Mouse (Mus musculus): ENCODE measurements around the gene Igfn1. TPM values are rescaled to one million over a fixed set of nuclear protein-coding genes. Genes with fewer than 3 reads are reported as not detected.

Gene Igfn1
- polyA plus RNA-seq, 1 experiment from 2014 or later = 0.04 TPM

DNA sequence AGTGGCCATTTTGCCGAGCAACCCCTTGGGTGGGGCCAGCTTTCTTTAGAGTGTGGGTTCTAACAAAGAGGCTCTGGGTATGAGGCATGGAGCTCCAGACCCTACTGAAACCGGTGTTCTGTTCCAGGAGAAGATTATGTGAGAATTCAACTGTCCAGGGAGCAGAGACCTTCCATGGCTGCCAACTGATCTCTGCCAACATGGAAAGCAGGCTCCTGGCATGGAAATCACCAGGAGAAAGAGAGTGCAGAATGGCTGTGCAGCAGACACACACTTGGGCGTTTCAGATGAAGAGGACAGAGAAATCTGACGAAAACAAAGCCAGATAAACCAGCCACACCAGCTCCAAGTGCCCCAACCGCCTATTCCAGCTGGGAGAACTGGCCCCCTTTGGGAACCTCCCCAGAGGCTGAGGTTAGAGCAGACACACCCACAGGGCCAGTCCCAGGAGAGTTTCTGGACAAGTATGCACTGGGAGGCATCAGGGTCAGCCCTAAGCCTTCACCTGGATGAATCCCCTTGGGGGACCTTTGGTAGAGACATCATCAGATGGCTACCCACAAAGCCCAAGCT, 89.6 kb downstream of the Igfn1 start:
- Histone ChIP-seq H3K9ac (ENCODE audit: low read depth, low read length) (no peak overlapping the region), H3K9me3 (replicated peaks; ENCODE audit: control insufficient read depth, low read length) (no peaks in the 10 kb centered on the region), H3K4me3 (ENCODE audit: low read depth, low read length) (no peak overlapping the region), H3K36me3 (ENCODE audit: control insufficient read depth, insufficient read depth, low read length) (no peaks in the 10 kb centered on the region), H3K27ac (ENCODE audit: low read depth, low read length) (no peak overlapping the region), H3K4me1 (ENCODE audit: control insufficient read depth, insufficient read depth, low read length) (peaks cover 3% of the 10 kb centered on the region; the same call in 1 of the 2 replicates), H3K27me3 (ENCODE audit: control insufficient read depth, insufficient read depth, low read length) (peaks cover 70% of the 10 kb centered on the region), H3K4me2 (no peak overlapping the region)
- no peak for ATAC-seq (replicated peaks; ENCODE audit: insufficient number of reproducible peaks, low FRiP score, low TSS enrichment)
- WGBS (ENCODE audit: insufficient replicate concordance) = 31% methylated on average over 5 of the region's 5 CpGs

DNA sequence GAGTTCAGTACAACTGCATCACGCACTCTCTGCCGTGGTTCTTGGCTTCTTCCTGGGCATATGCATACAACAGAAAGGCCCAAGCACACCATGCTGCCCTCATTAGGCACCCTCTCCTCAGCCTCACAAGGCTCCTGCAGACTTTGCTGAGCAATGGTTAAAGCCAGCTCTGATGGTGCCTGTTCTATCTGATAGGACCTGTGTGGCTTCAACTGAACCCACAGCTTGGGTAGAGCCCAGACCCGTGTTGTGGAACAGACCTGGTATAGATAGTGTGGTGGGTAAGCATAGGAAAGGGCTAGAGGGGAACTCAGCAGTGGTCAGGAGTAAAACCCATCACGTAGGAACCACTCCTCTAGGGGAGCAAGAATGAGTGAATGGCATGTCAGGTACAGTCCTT, 92.5 kb downstream of the Igfn1 start:
- WGBS (ENCODE audit: insufficient replicate concordance) = 65% methylated on average over 4 of the region's 4 CpGs
- H3K9me3 ChIP-seq (replicated peaks; ENCODE audit: control insufficient read depth, low read length) = no peaks in the 10 kb centered on the region
- no peak overlapping the region for H3K27ac ChIP-seq (ENCODE audit: low read depth, low read length)
- ATAC-seq (replicated peaks; ENCODE audit: insufficient number of reproducible peaks, low FRiP score, low TSS enrichment) = no peak
- peaks cover under 1% of the 10 kb centered on the region; the same call in 1 of the 2 replicates for H3K4me1 ChIP-seq (ENCODE audit: control insufficient read depth, insufficient read depth, low read length)
- H3K27me3 ChIP-seq (ENCODE audit: control insufficient read depth, insufficient read depth, low read length) = peaks cover 57% of the 10 kb centered on the region
- no peak overlapping the region for H3K9ac ChIP-seq (ENCODE audit: low read depth, low read length)
- no peak overlapping the region for H3K4me2 ChIP-seq
- H3K4me3 ChIP-seq (ENCODE audit: low read depth, low read length) = no peak overlapping the region
- H3K36me3 ChIP-seq (ENCODE audit: control insufficient read depth, insufficient read depth, low read length) = no peaks in the 10 kb centered on the region

DNA sequence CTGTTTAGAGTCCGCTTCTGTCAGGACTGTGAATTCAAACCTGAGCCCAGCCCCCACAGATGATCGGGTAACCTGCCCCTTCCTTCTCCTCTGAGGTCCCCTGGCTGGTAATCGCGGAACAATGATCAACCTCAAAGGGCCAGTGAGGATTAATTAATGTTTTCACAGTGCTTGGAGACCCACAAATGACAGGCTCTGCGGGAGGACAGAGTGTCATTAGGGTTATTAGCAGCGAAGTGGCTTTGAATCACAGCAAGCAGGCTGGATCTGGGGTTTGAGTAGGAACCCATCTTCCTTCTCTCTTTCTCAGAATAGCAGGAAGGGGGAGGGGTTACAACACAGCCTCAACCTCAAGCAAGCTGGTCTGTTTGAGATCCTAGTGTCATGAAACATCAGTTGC, 96.8 kb downstream of the Igfn1 start:
- WGBS (ENCODE audit: insufficient replicate concordance) = 31% methylated on average over 6 of the region's 6 CpGs

DNA sequence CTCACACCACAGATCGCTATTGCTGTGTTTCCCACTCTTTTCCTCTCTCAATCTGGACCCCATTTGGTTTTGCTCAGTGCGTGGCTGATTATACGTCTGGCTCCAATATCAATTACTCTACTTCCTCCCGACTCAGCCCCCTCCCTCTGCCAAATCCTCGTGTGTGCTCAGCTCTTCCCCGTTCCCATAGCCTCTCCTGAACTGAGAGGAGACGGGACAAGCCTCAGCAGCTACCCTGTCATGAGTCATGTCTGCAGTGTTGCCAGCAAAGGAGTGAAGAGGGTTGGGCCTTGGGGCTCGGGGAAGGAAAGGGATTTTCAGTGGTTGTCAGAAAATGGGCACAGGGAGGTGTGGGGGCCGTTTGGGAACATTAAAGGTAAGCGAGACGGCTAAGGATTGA, 99.4 kb downstream of the Igfn1 start:
- H3K9me3 ChIP-seq (replicated peaks; ENCODE audit: control insufficient read depth, low read length) = no peaks in the 10 kb centered on the region
- H3K27ac ChIP-seq (ENCODE audit: low read depth, low read length) = no peak overlapping the region
- H3K4me2 ChIP-seq = no peak overlapping the region
- H3K4me3 ChIP-seq (ENCODE audit: low read depth, low read length) = no peak overlapping the region
- H3K36me3 ChIP-seq (ENCODE audit: control insufficient read depth, insufficient read depth, low read length) = no peaks in the 10 kb centered on the region
- WGBS (ENCODE audit: insufficient replicate concordance) = 64% methylated on average over 11 of the region's 11 CpGs
- no peaks in the 10 kb centered on the region for H3K4me1 ChIP-seq (ENCODE audit: control insufficient read depth, insufficient read depth, low read length)
- no peak overlapping the region for H3K9ac ChIP-seq (ENCODE audit: low read depth, low read length)
- H3K27me3 ChIP-seq (ENCODE audit: control insufficient read depth, insufficient read depth, low read length) = peaks cover 13% of the 10 kb centered on the region
- ATAC-seq (replicated peaks; ENCODE audit: insufficient number of reproducible peaks, low FRiP score, low TSS enrichment) = no peak

More for the DNA sequence above, 96.8 kb downstream of the Igfn1 start:
- Histone ChIP-seq H3K27ac (ENCODE audit: low read depth, low read length) (no peak overlapping the region), H3K4me2 (no peak overlapping the region), H3K36me3 (ENCODE audit: control insufficient read depth, insufficient read depth, low read length) (no peaks in the 10 kb centered on the region), H3K9me3 (replicated peaks; ENCODE audit: control insufficient read depth, low read length) (no peaks in the 10 kb centered on the region), H3K4me1 (ENCODE audit: control insufficient read depth, insufficient read depth, low read length) (no peaks in the 10 kb centered on the region), H3K27me3 (ENCODE audit: control insufficient read depth, insufficient read depth, low read length) (peaks cover 18% of the 10 kb centered on the region), H3K4me3 (ENCODE audit: low read depth, low read length) (no peak overlapping the region), H3K9ac (ENCODE audit: low read depth, low read length) (no peak overlapping the region)
- no peak for ATAC-seq (replicated peaks; ENCODE audit: insufficient number of reproducible peaks, low FRiP score, low TSS enrichment)

Other genes starting within 250 kb of the Igfn1 start
- 61.5 and 68.1 TPM in 2 replicates for gene Phlda3, start 240.2 kb downstream of the Igfn1 start, polyA plus RNA-seq (2014; fragmentation: Nextera tagmentation; extraction: Ambion mirVana)
- 3,442 and 3,640 TPM in 2 replicates for gene Tnni1, start 226.9 kb downstream of the Igfn1 start, polyA plus RNA-seq (2014; fragmentation: Nextera tagmentation; extraction: Ambion mirVana)
- 2.3 and 3.1 TPM in 2 replicates for gene Lad1, start 187.7 kb downstream of the Igfn1 start, polyA plus RNA-seq (2014; fragmentation: Nextera tagmentation; extraction: Ambion mirVana)
- 3,916 and 3,947 TPM in 2 replicates for gene Tnnt2, start 170.0 kb downstream of the Igfn1 start, polyA plus RNA-seq (2014; fragmentation: Nextera tagmentation; extraction: Ambion mirVana)
- 0.03 TPM in 1 of 2 replicates, not detected in the other for gene Pkp1, start 87.1 kb downstream of the Igfn1 start, polyA plus RNA-seq (2014; fragmentation: Nextera tagmentation; extraction: Ambion mirVana)
- gene Tmem9, start 1.8 kb upstream of the Igfn1 start, polyA plus RNA-seq (2014; fragmentation: Nextera tagmentation; extraction: Ambion mirVana) = 65.0 and 106 TPM in 2 replicates
- gene Ascl5, start 44.5 kb upstream of the Igfn1 start, polyA plus RNA-seq (2014; fragmentation: Nextera tagmentation; extraction: Ambion mirVana) = 0.44 TPM in 1 of 2 replicates, not detected in the other
- 0.69 and 0.79 TPM in 2 replicates for gene Cacna1s, start 46.4 kb upstream of the Igfn1 start, polyA plus RNA-seq (2014; fragmentation: Nextera tagmentation; extraction: Ambion mirVana)
- 3.9 TPM in 2 replicates for gene Kif21b, start 125.0 kb upstream of the Igfn1 start, polyA plus RNA-seq (2014; fragmentation: Nextera tagmentation; extraction: Ambion mirVana)
- gene Mroh3, start 206.5 kb upstream of the Igfn1 start, polyA plus RNA-seq (2014; fragmentation: Nextera tagmentation; extraction: Ambion mirVana) = not detected in 2 replicates
- gene Inava, start 227.9 kb upstream of the Igfn1 start, polyA plus RNA-seq (2014; fragmentation: Nextera tagmentation; extraction: Ambion mirVana) = 2.0 and 2.1 TPM in 2 replicates

Measured in heart, embryonic 11.5 days (tissue).